Mouse (Mus musculus): ENCODE measurements around the gene Cars. TPM values are rescaled to one million over a fixed set of nuclear protein-coding genes. Genes with fewer than 3 reads are reported as not detected.
"Not testable (repeated sequence)": the region's sequence is repeated elsewhere in the genome, so short reads cannot be mapped to it uniquely, and the experiment has no call there.

Cars gene
- total and polyA plus RNA-seq, 3 experiments, result 40.8 to 73.5 TPM; not detected in 1

DNA sequence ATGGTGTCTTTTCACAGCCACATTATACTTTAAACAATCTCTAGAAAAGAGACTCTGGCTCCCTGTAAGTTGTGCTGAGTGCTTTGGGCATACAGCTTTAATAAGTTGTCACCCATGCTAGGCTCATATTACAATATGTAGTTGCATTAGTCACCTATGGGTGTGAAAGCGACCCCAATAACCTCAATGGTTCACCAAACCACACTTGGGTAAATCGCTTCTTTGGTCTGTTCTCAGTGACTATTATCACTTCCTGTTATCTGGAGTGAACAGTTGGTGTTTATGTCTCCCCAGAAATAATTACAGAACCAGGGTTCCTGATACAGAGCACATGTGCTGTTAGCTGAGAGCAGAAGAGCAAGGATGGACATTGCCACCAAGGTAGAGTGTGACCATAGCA is 44.1 kb upstream of the Cars start:
- not testable (repeated sequence) for H3K27me3 ChIP-seq (ENCODE audit: control insufficient read depth in 1 of 2, insufficient read depth in 2 of 2, low read length in 2 of 2)

DNA sequence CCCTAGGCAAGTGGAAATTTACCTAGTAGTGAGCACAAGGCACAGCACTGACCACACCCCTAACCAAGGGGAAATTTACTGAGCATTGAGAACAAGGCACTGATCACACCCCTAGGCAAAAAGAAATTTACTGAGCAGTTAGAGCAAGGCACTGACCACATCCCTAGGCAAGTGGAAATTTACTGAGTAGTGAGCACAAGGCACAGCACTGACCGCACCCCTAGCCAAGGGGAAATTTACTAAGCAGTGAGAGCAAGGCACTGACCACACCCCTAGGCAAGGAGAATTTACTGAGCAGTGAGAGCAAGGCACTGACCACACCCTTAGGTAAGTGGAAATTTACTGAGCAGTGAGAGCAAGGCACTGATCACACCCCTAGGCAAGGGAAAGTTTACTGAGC is 36.8 kb upstream of the Cars start:
- Histone ChIP-seq H3K27ac (ENCODE audit: control insufficient read depth, low read depth, low read length) (no peak overlapping the region), H3K36me3 (ENCODE audit: control insufficient read depth in 1 of 2, insufficient read depth in 2 of 2, low read length in 2 of 2) (no peaks in the 10 kb centered on the region), H3K4me1 (ENCODE audit: control insufficient read depth in 1 of 2, insufficient read depth in 2 of 2, low read length in 2 of 2) (no peaks in the 10 kb centered on the region), H3K9me3 (replicated peaks; ENCODE audit: insufficient read depth, low read length) (no peaks in the 10 kb centered on the region), H3K9ac (ENCODE audit: control insufficient read depth, low read depth, low read length, poor library complexity, severe bottlenecking) (no peak overlapping the region), H3K79me2 (ENCODE audit: control insufficient read depth, insufficient read depth, low read length, poor library complexity) (no peaks in the 10 kb centered on the region), H3K4me3 (ENCODE audit: control insufficient read depth in 1 of 2, insufficient read depth in 1 of 2, low read depth in 2 of 2, low read length in 2 of 2) (no peak overlapping the region), H3K27me3 (ENCODE audit: control insufficient read depth in 1 of 2, insufficient read depth in 2 of 2, low read length in 2 of 2) (no peaks in the 10 kb centered on the region)
- no peak for DNase-seq (ENCODE audit: low read depth, low spot score)
- TF ChIP-seq CHD1 (IDR thresholded peaks at IDR 0.05; ENCODE audit: low read depth, low read length) (no peak), SMC3 (IDR thresholded peaks at IDR 0.05; ENCODE audit: low read depth, low read length) (no peak), TCF12 (IDR thresholded peaks at IDR 0.05; ENCODE audit: low read depth, low read length) (no peak), JUND (IDR thresholded peaks at IDR 0.05; ENCODE audit: low read depth, low read length) (no peak), KAT2A (conservative IDR thresholded peaks at IDR 0.05; ENCODE audit: low read depth, low read length) (no peak), BHLHE40 (IDR thresholded peaks at IDR 0.05; ENCODE audit: borderline replicate concordance, low read depth, low read length) (no peak)

More for the DNA sequence above, 44.1 kb upstream of the Cars start:
- not testable (repeated sequence) for H3K9ac ChIP-seq (ENCODE audit: control insufficient read depth, low read depth, low read length, poor library complexity, severe bottlenecking); H3K4me1 ChIP-seq (ENCODE audit: control insufficient read depth in 1 of 2, insufficient read depth in 2 of 2, low read length in 2 of 2); H3K36me3 ChIP-seq (ENCODE audit: control insufficient read depth in 1 of 2, insufficient read depth in 2 of 2, low read length in 2 of 2); H3K9me3 ChIP-seq (replicated peaks; ENCODE audit: insufficient read depth, low read length); H3K27ac ChIP-seq (ENCODE audit: control insufficient read depth, low read depth, low read length); H3K4me3 ChIP-seq (ENCODE audit: control insufficient read depth in 1 of 2, insufficient read depth in 1 of 2, low read depth in 2 of 2, low read length in 2 of 2); H3K79me2 ChIP-seq (ENCODE audit: control insufficient read depth, insufficient read depth, low read length, poor library complexity)
- DNase-seq (ENCODE audit: low read depth, low spot score), result peak; percentile 39
- TF ChIP-seq TAL1 (IDR thresholded peaks at IDR 0.05; ENCODE audit: low read length), result peak; percentile 14; the same call in 1 of the 2 replicates

DNA sequence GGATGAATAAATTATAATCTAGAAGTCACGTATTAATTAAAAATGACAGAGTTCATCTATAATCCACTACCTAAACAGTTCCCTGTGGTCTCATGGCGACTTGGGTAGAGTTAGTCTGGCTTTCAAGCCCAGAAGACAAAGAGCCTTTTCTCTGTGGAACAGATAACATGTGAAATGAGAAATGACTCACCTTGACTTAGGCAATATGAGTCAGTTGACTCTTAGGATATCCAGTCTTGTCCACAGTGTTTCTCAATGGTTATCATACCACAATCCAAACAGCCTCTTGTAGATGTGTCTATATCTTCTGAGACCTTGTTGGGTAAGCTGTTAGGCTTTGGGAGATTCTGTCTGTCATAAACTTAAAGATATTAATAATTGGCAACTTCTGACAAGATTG is 31.6 kb upstream of the Cars start:
- no peak overlapping the region for H3K27ac ChIP-seq (ENCODE audit: control insufficient read depth, low read depth, low read length)
- H3K4me3 ChIP-seq (ENCODE audit: control insufficient read depth in 1 of 2, insufficient read depth in 1 of 2, low read depth in 2 of 2, low read length in 2 of 2), result no peak overlapping the region
- peak; percentile 14 for DNase-seq (ENCODE audit: low read depth, low spot score)
- no peaks in the 10 kb centered on the region for H3K9me3 ChIP-seq (replicated peaks; ENCODE audit: insufficient read depth, low read length)
- no peaks in the 10 kb centered on the region for H3K79me2 ChIP-seq (ENCODE audit: control insufficient read depth, insufficient read depth, low read length, poor library complexity)
- H3K27me3 ChIP-seq (ENCODE audit: control insufficient read depth in 1 of 2, insufficient read depth in 2 of 2, low read length in 2 of 2), result no peaks in the 10 kb centered on the region
- H3K4me1 ChIP-seq (ENCODE audit: control insufficient read depth in 1 of 2, insufficient read depth in 2 of 2, low read length in 2 of 2), result peaks cover 0 to 13% of the 10 kb centered on the region in 2 experiments; a peak in 3 of 4 replicates
- peaks cover 0 to 10% of the 10 kb centered on the region in 2 experiments; a peak in 2 of 4 replicates for H3K36me3 ChIP-seq (ENCODE audit: control insufficient read depth in 1 of 2, insufficient read depth in 2 of 2, low read length in 2 of 2)
- TF ChIP-seq TBP (IDR thresholded peaks at IDR 0.05; ENCODE audit: low read depth, low read length) (no peak), POLR2A (IDR thresholded peaks at IDR 0.05; ENCODE audit: control insufficient read depth in 1 of 2, insufficient read depth in 1 of 2, low read depth in 1 of 2, low read length in 2 of 2, poor library complexity in 1 of 2) (no peak), MAFK (IDR thresholded peaks at IDR 0.05; ENCODE audit: borderline replicate concordance, low read depth, low read length) (no peak), MEF2A (IDR thresholded peaks at IDR 0.05; ENCODE audit: extremely low read depth, insufficient replicate concordance, low read depth, low read length, poor library complexity, severe bottlenecking) (no peak), CHD1 (IDR thresholded peaks at IDR 0.05; ENCODE audit: low read depth, low read length) (no peak), MAZ (IDR thresholded peaks at IDR 0.05; ENCODE audit: low read depth, low read length) (no peak), POLR2AphosphoS5 (IDR thresholded peaks at IDR 0.05; ENCODE audit: borderline replicate concordance, low read depth, low read length) (no peak), MAX (IDR thresholded peaks at IDR 0.05; ENCODE audit: low read length) (no peak), EP300 (IDR thresholded peaks at IDR 0.05; ENCODE audit: low read depth in 1 of 2, low read length in 2 of 2) (no peak), MYC (IDR thresholded peaks at IDR 0.05; ENCODE audit: low read depth, low read length) (no peak), UBTF (IDR thresholded peaks at IDR 0.05; ENCODE audit: borderline replicate concordance, insufficient read depth, low read depth, low read length) (no peak), RCOR1 (IDR thresholded peaks at IDR 0.05; ENCODE audit: low read depth, low read length) (no peak), MYB (IDR thresholded peaks at IDR 0.05; ENCODE audit: low read depth, low read length) (no peak), RAD21 (IDR thresholded peaks at IDR 0.05; ENCODE audit: low read depth, low read length) (no peak), USF2 (IDR thresholded peaks at IDR 0.05; ENCODE audit: borderline replicate concordance in 1 of 2, insufficient read depth in 1 of 2, low read depth in 1 of 2, low read length in 2 of 2) (no peak), HCFC1 (IDR thresholded peaks at IDR 0.05; ENCODE audit: low read depth, low read length) (no peak)
- no peak overlapping the region for H3K9ac ChIP-seq (ENCODE audit: control insufficient read depth, low read depth, low read length, poor library complexity, severe bottlenecking)
